Mouse (Mus musculus) small intestine, adult 2 months (tissue): ENCODE measurements around the gene Lrrc49.

Experiments
- CTCF ChIP-seq: fragments of 200-500 bp; IDR thresholded peaks from 2 replicates; pipeline ENCODE4 v1.5.1; 2012; ENCODE audit warnings: low read depth, mild to moderate bottlenecking, control low read depth, inconsistent platforms, low read length, moderate library complexity, mixed read lengths; ENCODE audit not compliant: insufficient replicate concordance, insufficient read length; ENCODE audit errors: extremely low read depth
- POLR2A ChIP-seq: fragments of 200-500 bp; IDR thresholded peaks from 2 replicates; pipeline ENCODE4 v1.6.1; 2012; ENCODE audit warnings: low read depth, mild to moderate bottlenecking, control low read depth, inconsistent platforms, low read length, moderate library complexity

- no peak for TF ChIP-seq CTCF
- TF ChIP-seq POLR2A: no peak
Observed at GRCm38 (mm10) chr9:60612260-60612659, 75.7 kb downstream of the Lrrc49 start.
